Comparison of ENCODE assay signal across 13 mouse cellular contexts in genomic region chr7:90091756-90092155, GRCm38 (mm10). TPM values are rescaled to one million over a fixed set of nuclear protein-coding genes. Genes with fewer than 3 reads are reported as not detected.
DNase-seq lines count a peak whose midpoint lies in the region; ATAC-seq and TF ChIP-seq lines count a peak whose summit lies in the region.
"Had no signal": no experiment of that assay in that cellular context is flagged by ENCODE, and none has a peak within 500 bp of the region (broad histone marks: within the 10 kb centered on the region; RNA-seq: fewer than 3 reads in every experiment).

No protein-coding gene starts in this region.

- intact Hi-C loops in gastrocnemius, postnatal 14 days (cut with DNase I; ENCODE audit: low total_unique reads) = no loop called here

- H3K36me3 ChIP-seq in liver, postnatal 0 days (replicated peaks; ENCODE audit: insufficient read depth, low read length) = no peaks in the 10 kb centered on the region
- H3K36me3 ChIP-seq in heart, embryonic 15.5 days = no peaks in the 10 kb centered on the region
- H3K36me3 ChIP-seq: forebrain, embryonic 12.5 days; limb, embryonic 13.5 days; neural tube, embryonic 12.5 days had no signal

- no peak for TF ChIP-seq EP300 in liver, postnatal 0 days (IDR thresholded peaks at IDR 0.05; ENCODE audit: low read depth)

- no peak overlapping the region for H3K9ac ChIP-seq in liver, postnatal 0 days (replicated peaks)
- H3K9ac ChIP-seq in heart, embryonic 15.5 days = no peak overlapping the region
- H3K9ac ChIP-seq: forebrain, embryonic 12.5 days; limb, embryonic 13.5 days; neural tube, embryonic 12.5 days had no signal

- ATAC-seq in liver, postnatal 0 days = no peak
- no peak for ATAC-seq in heart, embryonic 15.5 days (replicated peaks; ENCODE audit: insufficient number of reproducible peaks, insufficient read depth, low FRiP score, low read depth)

- WGBS in liver, postnatal 0 days (ENCODE audit: insufficient replicate concordance) = 33% methylated on average over 2 of the region's 2 CpGs
- 35% methylated on average over 2 of the region's 2 CpGs for WGBS in heart, embryonic 15.5 days

- no peaks in the 10 kb centered on the region for H3K27me3 ChIP-seq in liver, postnatal 0 days (ENCODE audit: insufficient read depth, low read length)
- no peaks in the 10 kb centered on the region for H3K27me3 ChIP-seq in heart, embryonic 15.5 days
- H3K27me3 ChIP-seq: limb, embryonic 13.5 days; neural tube, embryonic 12.5 days had no signal

- peak; percentile 28 for DNase-seq in gastrocnemius, postnatal 14 days
- no peak for DNase-seq in gastrocnemius, adult 8-10 months (ENCODE audit: low spot score in 2 of 2)
- DNase-seq in liver = peak; percentile 52
- no peak for DNase-seq in liver, postnatal 0 days
- peak; percentile 38 to 66 for DNase-seq in kidney, postnatal 25 days
- DNase-seq in urinary bladder, postnatal 4 days (ENCODE audit: low spot score in 2 of 2) = no peak
- no peak for DNase-seq in left cerebral cortex, adult 18-20 months (ENCODE audit: low spot score in 2 of 2)
- DNase-seq: cerebellum, adult 9-10 months; lung, postnatal 10 days had no signal

- H3K27ac ChIP-seq in liver, postnatal 0 days (ENCODE audit: low read depth) = no peak overlapping the region
- H3K27ac ChIP-seq in heart, embryonic 15.5 days = peak overlapping the region; percentile 40; the same call in 1 of the 2 replicates
- H3K27ac ChIP-seq: forebrain, embryonic 12.5 days; limb, embryonic 13.5 days; neural tube, embryonic 12.5 days had no signal

- no peak overlapping the region for H3K4me3 ChIP-seq in liver, postnatal 0 days (ENCODE audit: low read depth, low read length)
- H3K4me3 ChIP-seq in heart, embryonic 15.5 days = no peak overlapping the region
- H3K4me3 ChIP-seq: forebrain, embryonic 12.5 days; limb, embryonic 13.5 days; neural tube, embryonic 12.5 days had no signal

- no peak overlapping the region for H3K4me2 ChIP-seq in liver, postnatal 0 days (ENCODE audit: low read depth, low read length)
- H3K4me2 ChIP-seq in heart, embryonic 15.5 days = no peak overlapping the region
- H3K4me2 ChIP-seq: forebrain, embryonic 12.5 days; limb, embryonic 13.5 days; neural tube, embryonic 12.5 days had no signal

- TF ChIP-seq CTCF in liver, postnatal 0 days (IDR thresholded peaks at IDR 0.05; ENCODE audit: low read depth) = no peak

- no peaks in the 10 kb centered on the region for H3K4me1 ChIP-seq in liver, postnatal 0 days (ENCODE audit: insufficient read depth)
- no peaks in the 10 kb centered on the region for H3K4me1 ChIP-seq in heart, embryonic 15.5 days (replicated peaks)
- H3K4me1 ChIP-seq: forebrain, embryonic 12.5 days; limb, embryonic 13.5 days; neural tube, embryonic 12.5 days had no signal

- no peaks in the 10 kb centered on the region for H3K9me3 ChIP-seq in liver, postnatal 0 days (ENCODE audit: low read length)
- H3K9me3 ChIP-seq in heart, embryonic 15.5 days (replicated peaks) = no peaks in the 10 kb centered on the region
- H3K9me3 ChIP-seq: forebrain, embryonic 12.5 days; limb, embryonic 13.5 days; neural tube, embryonic 12.5 days had no signal

RNA-seq across cellular contexts. Expression of gene Picalm, which starts 38.3 kb away (rescaled TPM):
- total RNA-seq in gastrocnemius, postnatal 14 days (2021) = 100 to 1,000 TPM; 111 to 140 TPM
- 10 to 100 TPM; 64.1 to 79.4 (median 77.9) TPM for total RNA-seq in gastrocnemius, adult 8-10 months (2022)
- 29.9 and 30.6 TPM in 2 replicates for polyA plus RNA-seq in liver, postnatal 0 days (2015; fragmentation: Nextera tagmentation; extraction: Ambion mirVana)
- 26.6 and 28.0 TPM in 2 replicates for polyA plus RNA-seq in heart, embryonic 15.5 days (2015; fragmentation: Nextera tagmentation; extraction: Ambion mirVana)
- total RNA-seq in left cerebral cortex, adult 18-20 months (2021) = 100 to 1,000 TPM; 139 to 141 TPM

Comparison
In these comparisons a context has a peak if more than half of its experiments do, and no peak if none do; other contexts are left out.
1. DNase-seq: peak in gastrocnemius, postnatal 14 days (single experiment), liver (single experiment) and kidney, postnatal 25 days (2 of 2); none in gastrocnemius, adult 8-10 months (0 of 2), liver, postnatal 0 days (single experiment), urinary bladder, postnatal 4 days (0 of 2) and left cerebral cortex, adult 18-20 months (0 of 2).